In genomic region chr9:100307765-100308164, GRCm38 (mm10) we compare ENCODE assay signal across 25 mouse cellular contexts.
DNase-seq lines count a peak whose midpoint lies in the region; ATAC-seq lines count a peak whose summit lies in the region.
"Had no signal": no experiment of that assay in that cellular context is flagged by ENCODE, and none has a peak within 500 bp of the region (broad histone marks: within the 10 kb centered on the region; RNA-seq: fewer than 3 reads in every experiment).

No protein-coding gene starts in this region.

- 41% methylated on average over 5 of the region's 5 CpGs for WGBS in limb, embryonic 10.5 days

- DNase-seq in embryo, embryonic 11 days: peak; percentile 45
- no peak for DNase-seq in embryo, embryonic 9.5 days (ENCODE audit: extremely low spot score)
- DNase-seq in heart, adult 11 months: peak; percentile 40
- DNase-seq in heart, adult 8-10 months (ENCODE audit: low spot score): no peak
- DNase-seq in forelimb bud, embryonic 11.5 days (ENCODE audit: low read depth, low spot score): peak; percentile 49
- peak; percentile 57 for DNase-seq in limb, embryonic 10.5 days (ENCODE audit: low spot score)
- DNase-seq in cerebellum, adult 9-11 months: no peak
- DNase-seq: adrenal gland, postnatal 10 days; adrenal gland, postnatal 36 days; B cell, adult 2 months; cerebellum, adult 18-20 months; cerebellum, postnatal 10 days; cerebellum, postnatal 36 days; gastrocnemius, postnatal 25 days; heart, adult 2 months; kidney, adult 2 months had no signal

- no peak overlapping the region for H3K4me3 ChIP-seq in limb, embryonic 10.5 days
- H3K4me3 ChIP-seq: embryonic facial prominence, embryonic 13.5 days; erythroblast, embryonic 14.5 days; forebrain, embryonic 12.5 days; heart, adult 2 months; hindbrain, embryonic 12.5 days; hindbrain, embryonic 15.5 days had no signal

- ATAC-seq in inflammation-experienced regulatory T-cells, adult 6 months: no peak
- ATAC-seq: intestine, embryonic 16.5 days; Patski had no signal

- 0 out of 2 replicates have a peak overlapping the region, but pooled peaks have one; percentile 56 for H3K27ac ChIP-seq in limb, embryonic 10.5 days
- H3K27ac ChIP-seq: embryonic facial prominence, embryonic 13.5 days; forebrain, embryonic 12.5 days; heart, adult 2 months; hindbrain, embryonic 12.5 days; hindbrain, embryonic 15.5 days had no signal

- H3K4me1 ChIP-seq in limb, embryonic 10.5 days: peaks cover 16% of the 10 kb centered on the region
- H3K4me1 ChIP-seq: embryonic facial prominence, embryonic 13.5 days; hindbrain, embryonic 12.5 days had no signal

- H3K27me3 ChIP-seq in limb, embryonic 10.5 days (ENCODE audit: low read depth, poor library complexity, severe bottlenecking): no peaks in the 10 kb centered on the region
- H3K27me3 ChIP-seq: embryonic facial prominence, embryonic 13.5 days; forebrain, embryonic 12.5 days; hindbrain, embryonic 12.5 days; Patski had no signal

- no peaks in the 10 kb centered on the region for H3K36me3 ChIP-seq in limb, embryonic 10.5 days
- H3K36me3 ChIP-seq: embryonic facial prominence, embryonic 13.5 days; forebrain, embryonic 12.5 days; G1E; hindbrain, embryonic 12.5 days; hindbrain, embryonic 15.5 days had no signal

- no peaks in the 10 kb centered on the region for H3K9me3 ChIP-seq in limb, embryonic 10.5 days (replicated peaks)
- H3K9me3 ChIP-seq: embryonic facial prominence, embryonic 13.5 days; hindbrain, embryonic 15.5 days had no signal

Comparison
In these comparisons a context has a peak if more than half of its experiments do, and no peak if none do; other contexts are left out.
1. DNase-seq: peak in embryo, embryonic 11 days (single experiment), heart, adult 11 months (single experiment), forelimb bud, embryonic 11.5 days (single experiment) and limb, embryonic 10.5 days (single experiment); none in embryo, embryonic 9.5 days (single experiment), heart, adult 8-10 months (single experiment) and cerebellum, adult 9-11 months (single experiment).